ENCODE assay signal across 14 mouse cellular contexts in genomic region chr5:96041507-96042104, GRCm38 (mm10).
"Had no signal": no experiment of that assay in that cellular context is flagged by ENCODE, and none has a peak within 500 bp of the region (broad histone marks: within the 10 kb centered on the region; RNA-seq: fewer than 3 reads in every experiment).

No protein-coding gene starts in this region.

- H3K9ac ChIP-seq: midbrain, embryonic 12.5 days; neural tube, embryonic 12.5 days; stomach, embryonic 15.5 days had no signal

- H3K36me3 ChIP-seq: midbrain, embryonic 10.5 days; midbrain, embryonic 12.5 days; neural tube, embryonic 12.5 days; stomach, embryonic 15.5 days had no signal

- H3K4me2 ChIP-seq: midbrain, embryonic 12.5 days; neural tube, embryonic 12.5 days; stomach, embryonic 15.5 days had no signal

- H3K4me3 ChIP-seq: midbrain, embryonic 10.5 days; midbrain, embryonic 12.5 days; neural tube, embryonic 12.5 days; stomach, embryonic 15.5 days had no signal

- H3K9me3 ChIP-seq: midbrain, embryonic 10.5 days; midbrain, embryonic 12.5 days; neural tube, embryonic 12.5 days; stomach, embryonic 15.5 days had no signal

- H3K27me3 ChIP-seq: midbrain, embryonic 12.5 days; neural tube, embryonic 12.5 days; stomach, embryonic 15.5 days had no signal

- H3K4me1 ChIP-seq: midbrain, embryonic 10.5 days; midbrain, embryonic 12.5 days; neural tube, embryonic 12.5 days had no signal

- H3K27ac ChIP-seq: midbrain, embryonic 10.5 days; midbrain, embryonic 12.5 days; neural tube, embryonic 12.5 days; stomach, embryonic 15.5 days; stomach, postnatal 0 days had no signal

- ATAC-seq: midbrain, embryonic 16.5 days had no signal

- DNase-seq: lung, adult 2 months; lung, postnatal 10 days; lung, postnatal 4 days; midbrain, embryonic 14.5 days; right cerebral cortex, postnatal 14 days; thymus, adult 2 months; thymus, postnatal 25 days; thymus, postnatal 4 days had no signal
